Mouse (Mus musculus) liver, adult 2 months (tissue): ENCODE measurements at regions not wholly inside any gene's neighbourhood (a gene's known extent, or its start where the extent isn't known, plus 50 kb on each side); places are given as distances from the start of the nearest gene placed in this dataset.

Experiments
- CTCF ChIP-seq: fragments of 200-500 bp; IDR thresholded peaks from 2 replicates; pipeline ENCODE4 v1.5.1; 2011; ENCODE audit warnings: low read depth, low read length, control low read depth
- POLR2A ChIP-seq: fragments of 200-500 bp; IDR thresholded peaks from 2 replicates; pipeline ENCODE4 v1.6.1; 2011; ENCODE audit warnings: low read length, control low read depth; ENCODE audit not compliant: insufficient read depth; ENCODE audit errors: extremely low read depth

DNA sequence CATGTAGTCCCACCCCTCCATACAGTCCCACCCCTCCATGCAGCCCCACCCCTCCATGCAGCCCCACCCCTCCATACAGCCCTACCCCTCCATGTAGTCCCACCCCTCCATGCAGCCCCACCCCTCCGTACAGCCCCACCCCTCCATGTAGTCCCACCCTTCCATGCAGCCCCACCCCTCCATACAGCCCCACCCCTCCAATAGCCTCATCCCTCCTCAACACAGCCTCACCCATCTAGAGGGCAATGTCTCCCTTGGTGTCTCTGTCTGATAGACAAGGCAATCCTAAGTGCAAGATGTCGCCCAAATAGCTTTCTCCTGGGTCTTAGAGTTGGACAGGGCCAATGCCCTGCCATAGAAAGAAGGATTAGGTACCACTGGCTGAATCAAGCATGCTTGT, 77.8 kb downstream of the Zfp706 start:
- TF ChIP-seq CTCF (no peak), POLR2A (no peak)
